Mouse (Mus musculus) intestine, postnatal 0 days (tissue): ENCODE data around the gene Lancl3. TPM values are rescaled to one million over a fixed set of nuclear protein-coding genes. Genes with fewer than 3 reads are reported as not detected.

Source experiments
- ATAC-seq: fragments of 200-750 bp; cut with Nextera tagmentation; 2 replicates; pipeline ENCODE4 v1.8.0; 2017; ENCODE audit warnings: mild to moderate bottlenecking, moderate TSS enrichment, moderate library complexity
- H3K27ac ChIP-seq: fragments of 300-500 bp; sonication (generic); 2 replicates; pipeline ENCODE4 v1.5.1; 2014; ENCODE audit warnings: mild to moderate bottlenecking, low read depth, low read length, moderate library complexity
- H3K27me3 ChIP-seq: fragments of 300-500 bp; sonication (generic); replicated peaks from 2 replicates; pipeline ENCODE4 v1.6.1; 2014; ENCODE audit warnings: low read length, mixed read lengths; ENCODE audit not compliant: control insufficient read depth, insufficient read depth
- H3K36me3 ChIP-seq: fragments of 300-500 bp; sonication (generic); 2 replicates; pipeline ENCODE4 v1.6.1; 2014; ENCODE audit warnings: mild to moderate bottlenecking, moderate library complexity; ENCODE audit not compliant: control insufficient read depth, insufficient read depth
- H3K4me1 ChIP-seq: fragments of 300-500 bp; sonication (generic); replicated peaks from 2 replicates; pipeline ENCODE4 v1.6.1; 2014; ENCODE audit warnings: antibody characterized with exemption, low read length, mixed read lengths; ENCODE audit not compliant: control insufficient read depth, insufficient read depth
- H3K4me2 ChIP-seq: fragments of 300-500 bp; sonication (generic); replicated peaks from 2 replicates; pipeline ENCODE4 v1.6.1; 2014; ENCODE audit warnings: low read depth, mild to moderate bottlenecking, moderate library complexity
- H3K4me3 ChIP-seq: fragments of 300-500 bp; sonication (generic); 2 replicates; pipeline ENCODE4 v1.5.1; 2014; ENCODE audit warnings: low read depth, low read length
- H3K9ac ChIP-seq: fragments of 300-500 bp; sonication (generic); 2 replicates; pipeline ENCODE4 v1.6.1; 2014; ENCODE audit warnings: mild to moderate bottlenecking, low read depth, low read length
- H3K9me3 ChIP-seq: fragments of 300-500 bp; sonication (generic); 2 replicates; pipeline ENCODE4 v1.6.1; 2016; ENCODE audit warnings: mixed run types; ENCODE audit not compliant: control insufficient read depth
- CTCF ChIP-seq: sonication (generic); IDR thresholded peaks from 2 replicates; pipeline ENCODE4 v1.5.1; 2016; ENCODE audit warnings: low read depth, mild to moderate bottlenecking, control low read depth, antibody characterized with exemption, moderate library complexity
- WGBS: fragments of 180-500 bp; shearing (Covaris S2); extraction: QIAGEN DNeasy Blood & Tissue Kit; methylation state at CpG from one replicate; pipeline ENCODE4 v1.1.7; 2014; 5-methylcytosine and 5-hydroxymethylcytosine counted together
- polyA plus RNA-seq: library from polyadenylated mRNA; unstranded; fragments of >200 nt; fragmentation: Nextera tagmentation; extraction: Ambion mirVana; gene quantifications from 2 replicates; pipeline ENCODE4 v1.2.1, GENCODE M21; 2015

Gene Lancl3
- polyA plus RNA-seq, result 0.46 and 0.65 TPM in 2 replicates

DNA sequence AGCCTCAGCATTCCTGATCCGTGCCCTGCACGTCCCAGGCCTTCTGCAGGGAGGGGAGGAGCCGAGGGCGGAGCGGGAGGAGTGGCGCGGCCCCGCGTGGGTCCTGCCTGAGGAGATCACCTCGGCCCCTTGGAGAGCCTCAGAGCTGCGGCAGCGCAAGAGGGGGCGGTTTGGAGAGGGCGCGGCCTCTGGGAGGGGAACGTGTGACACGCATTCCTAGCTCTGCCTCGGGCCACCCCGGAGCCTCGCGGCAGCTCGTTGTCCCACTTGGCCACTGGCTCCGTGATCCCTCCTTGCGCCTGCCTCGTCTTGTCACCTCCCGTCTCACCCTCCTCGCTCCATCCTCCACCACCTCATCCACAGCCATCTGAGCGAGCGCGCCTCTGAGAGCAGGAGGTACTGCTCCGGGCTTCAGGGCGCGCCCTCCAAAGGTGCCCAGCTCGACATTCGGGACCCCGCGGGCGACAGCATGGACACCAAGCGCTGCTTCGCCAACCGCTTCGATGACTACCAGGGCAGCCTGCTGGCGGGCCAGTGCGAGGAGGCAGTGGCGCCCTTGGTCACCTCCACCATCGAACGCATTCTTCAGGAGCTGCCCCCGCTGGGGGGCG is at the start of gene Lancl3:
Lancl3 (plus strand) TSS at position 142 of the 611 bp plus-strand sequence.
- Histone ChIP-seq H3K27me3 (no peaks in the 10 kb centered on the region; the same call in 1 of the 2 replicates), H3K36me3 (no peaks in the 10 kb centered on the region), H3K4me3 (peak within 1 kb of the TSS; percentile 38), H3K9me3 (no peaks in the 10 kb centered on the region), H3K27ac (no peak within 1 kb of the TSS), H3K9ac (no peak within 1 kb of the TSS), H3K4me1 (no peaks in the 10 kb centered on the region), H3K4me2 (peak within 1 kb of the TSS; percentile 68)
- no peak for TF ChIP-seq CTCF
- 19% methylated on average over 44 of the region's 49 CpGs for WGBS
- peak; percentile 43; the same call in 1 of the 2 replicates for ATAC-seq

GRCm38 (mm10) chrX:9179011-9179410 is 20.7 kb upstream of the Lancl3 start:
- no peaks in the 10 kb centered on the region for H3K36me3 ChIP-seq
- H3K4me2 ChIP-seq, result no peak overlapping the region
- no peak for TF ChIP-seq CTCF
- H3K9me3 ChIP-seq, result no peaks in the 10 kb centered on the region
- H3K27me3 ChIP-seq, result no peaks in the 10 kb centered on the region
- no peak for ATAC-seq
- 55% methylated on average over 2 of the region's 2 CpGs for WGBS
- no peak overlapping the region for H3K4me3 ChIP-seq
- no peak overlapping the region for H3K27ac ChIP-seq
- no peak overlapping the region for H3K9ac ChIP-seq
- H3K4me1 ChIP-seq, result no peaks in the 10 kb centered on the region

DNA sequence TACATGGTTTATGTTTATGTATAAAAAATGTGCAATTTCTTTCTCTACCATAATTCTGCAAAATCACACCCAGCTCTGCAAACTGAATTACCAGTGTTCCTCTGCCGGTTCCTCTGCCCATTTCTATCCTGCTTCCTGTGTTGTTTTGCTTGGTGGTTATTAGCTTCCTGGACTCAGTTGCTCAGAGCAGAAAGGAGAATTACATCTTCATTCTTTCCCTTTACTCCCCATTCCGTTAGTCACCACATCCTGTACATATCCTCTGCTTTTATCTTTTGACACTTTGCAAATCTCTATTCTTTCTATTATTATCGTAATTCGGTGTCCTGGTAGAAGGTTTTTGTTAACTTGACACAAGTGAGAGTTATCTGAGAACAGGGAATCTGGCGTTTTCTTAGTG is 18.1 kb upstream of the Lancl3 start:
- 75% methylated on average over 5 of the region's 5 CpGs for WGBS
- Histone ChIP-seq H3K36me3 (no peaks in the 10 kb centered on the region), H3K27me3 (no peaks in the 10 kb centered on the region), H3K9me3 (no peaks in the 10 kb centered on the region), H3K4me1 (no peaks in the 10 kb centered on the region), H3K27ac (no peak overlapping the region), H3K4me3 (no peak overlapping the region), H3K9ac (no peak overlapping the region), H3K4me2 (no peak overlapping the region)
- TF ChIP-seq CTCF, result no peak
- no peak for ATAC-seq

- no peaks in the 10 kb centered on the region for H3K9me3 ChIP-seq
- peak overlapping the region; percentile 38 for H3K4me3 ChIP-seq
- peak; percentile 66 for ATAC-seq
- H3K4me2 ChIP-seq, result peak overlapping the region; percentile 68
- H3K9ac ChIP-seq, result no peak overlapping the region
- WGBS, result 17% methylated on average over 59 of the region's 72 CpGs
- no peak overlapping the region for H3K27ac ChIP-seq
- no peaks in the 10 kb centered on the region; the same call in 1 of the 2 replicates for H3K27me3 ChIP-seq
- H3K4me1 ChIP-seq, result no peaks in the 10 kb centered on the region
- no peaks in the 10 kb centered on the region for H3K36me3 ChIP-seq
- TF ChIP-seq CTCF, result peak; percentile 66
These were observed 747 bp downstream of the Lancl3 start for GRCm38 (mm10) chrX:9200380-9200917.

DNA sequence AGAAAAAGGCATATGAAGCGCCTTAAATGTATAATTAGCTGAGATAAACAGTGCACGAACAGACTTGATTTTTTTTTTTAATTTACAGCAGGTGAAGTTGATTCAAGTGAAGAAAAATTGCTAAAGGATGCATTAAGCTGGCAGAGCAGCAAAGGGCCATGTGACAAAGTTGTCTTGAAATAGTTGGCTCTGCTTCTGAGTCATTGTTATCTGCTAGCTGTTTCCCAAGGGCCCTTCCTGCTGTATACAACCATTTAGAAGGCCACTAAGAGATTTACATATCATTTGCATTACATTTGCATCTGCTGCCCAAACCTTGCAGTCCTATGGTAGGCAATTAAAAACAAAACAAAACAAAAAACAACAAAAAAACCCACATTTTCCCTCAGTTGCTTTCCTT is 2.3 kb downstream of the Lancl3 start:
- H3K27ac ChIP-seq, result no peak overlapping the region
- H3K4me2 ChIP-seq, result no peak overlapping the region
- H3K27me3 ChIP-seq, result no peaks in the 10 kb centered on the region; the same call in 1 of the 2 replicates
- no peak for ATAC-seq
- no peak for TF ChIP-seq CTCF
- no peak overlapping the region for H3K4me3 ChIP-seq
- WGBS, result 72% methylated on average over 2 of the region's 2 CpGs
- no peak overlapping the region for H3K9ac ChIP-seq
- H3K4me1 ChIP-seq, result no peaks in the 10 kb centered on the region
- no peaks in the 10 kb centered on the region for H3K36me3 ChIP-seq
- no peaks in the 10 kb centered on the region for H3K9me3 ChIP-seq

- no peaks in the 10 kb centered on the region for H3K9me3 ChIP-seq
- WGBS, result 62% methylated on average over 7 of the region's 7 CpGs
- H3K4me1 ChIP-seq, result no peaks in the 10 kb centered on the region
- H3K27me3 ChIP-seq, result no peaks in the 10 kb centered on the region; the same call in 1 of the 2 replicates
- no peak overlapping the region for H3K27ac ChIP-seq
- ATAC-seq, result no peak
- H3K4me2 ChIP-seq, result no peak overlapping the region
- H3K9ac ChIP-seq, result no peak overlapping the region
- H3K4me3 ChIP-seq, result no peak overlapping the region
- TF ChIP-seq CTCF, result no peak
- no peaks in the 10 kb centered on the region for H3K36me3 ChIP-seq
These were observed 3.2 kb downstream of the Lancl3 start for GRCm38 (mm10) chrX:9202781-9203405.
